Mouse (Mus musculus) neural tube, embryonic 11.5 days (tissue): Measurements from ENCODE around the gene Vwa2. TPM values are rescaled to one million over a fixed set of nuclear protein-coding genes. Genes with fewer than 3 reads are reported as not detected.

Experiments
- ATAC-seq: fragments of 200-750 bp; cut with Nextera tagmentation; 2 replicates; pipeline ENCODE4 v1.8.0; 2017; ENCODE audit warnings: moderate number of reproducible peaks, mild to moderate bottlenecking, moderate TSS enrichment, moderate library complexity; ENCODE audit not compliant: insufficient read depth, low FRiP score, low TSS enrichment
- DNase-seq: peaks from one replicate; pipeline ENCODE4 v3.0.0-alpha.2; 2015; ENCODE audit warnings: low spot score
- H3K27ac ChIP-seq: fragments of 300-500 bp; sonication (generic); 2 replicates; pipeline ENCODE4 v1.5.1; 2014; ENCODE audit warnings: low read depth, mild to moderate bottlenecking, low read length
- H3K27me3 ChIP-seq: fragments of 300-500 bp; sonication (generic); 2 replicates; pipeline ENCODE4 v1.6.1; 2014; ENCODE audit warnings: mild to moderate bottlenecking, low read length, mixed read lengths; ENCODE audit not compliant: control insufficient read depth, insufficient read depth
- H3K36me3 ChIP-seq: fragments of 300-500 bp; sonication (generic); 2 replicates; pipeline ENCODE4 v1.6.1; 2014; ENCODE audit warnings: mild to moderate bottlenecking, low read length, moderate library complexity, mixed read lengths; ENCODE audit not compliant: control insufficient read depth, insufficient read depth
- H3K4me1 ChIP-seq: fragments of 300-500 bp; sonication (generic); 2 replicates; pipeline ENCODE4 v1.6.1; 2014; ENCODE audit warnings: low read length, mixed read lengths; ENCODE audit not compliant: control insufficient read depth, insufficient read depth
- H3K4me2 ChIP-seq: fragments of 300-500 bp; sonication (generic); 2 replicates; pipeline ENCODE4 v1.6.1; 2014; ENCODE audit warnings: low read depth, mild to moderate bottlenecking, moderate library complexity
- H3K4me3 ChIP-seq: fragments of 300-500 bp; sonication (generic); 2 replicates; pipeline ENCODE4 v1.5.1; 2014; ENCODE audit warnings: low read depth, low read length
- H3K9ac ChIP-seq: fragments of 300-500 bp; sonication (generic); 2 replicates; pipeline ENCODE4 v1.6.1; 2014; ENCODE audit warnings: mild to moderate bottlenecking, low read length
- H3K9me3 ChIP-seq: fragments of 300-500 bp; sonication (generic); 2 replicates; pipeline ENCODE4 v1.6.1; 2016; ENCODE audit warnings: low read length; ENCODE audit not compliant: control insufficient read depth
- WGBS: fragments of 180-500 bp; shearing (Covaris S2); extraction: QIAGEN DNeasy Blood & Tissue Kit; methylation state at CpG from one replicate; pipeline ENCODE4 v1.1.7; 2014; 5-methylcytosine and 5-hydroxymethylcytosine counted together
- polyA plus RNA-seq: library from polyadenylated mRNA; unstranded; fragments of >200 nt; fragmentation: Nextera tagmentation; extraction: Ambion mirVana; gene quantifications from 2 replicates; pipeline ENCODE4 v1.2.1, GENCODE M21; 2014

Vwa2 gene
- polyA plus RNA-seq, 1 experiment from 2014 or later, result 0.62 TPM

- no peaks in the 10 kb centered on the region; the same call in 1 of the 2 replicates for H3K4me1 ChIP-seq
- no peak overlapping the region for H3K9ac ChIP-seq
- no peaks in the 10 kb centered on the region for H3K36me3 ChIP-seq
- H3K9me3 ChIP-seq, result no peaks in the 10 kb centered on the region
- DNase-seq, result no peak
- H3K27ac ChIP-seq, result no peak overlapping the region
- no peak overlapping the region for H3K4me3 ChIP-seq
- H3K27me3 ChIP-seq, result no peaks in the 10 kb centered on the region
- no peak for ATAC-seq
- no peak overlapping the region for H3K4me2 ChIP-seq
Measured at GRCm38 (mm10) chr19:56852590-56852989, 21.5 kb upstream of the Vwa2 start.

- WGBS, result 54% methylated on average over 5 of the region's 5 CpGs
- no peak overlapping the region for H3K4me3 ChIP-seq
- H3K27ac ChIP-seq, result no peak overlapping the region
- no peak overlapping the region for H3K4me2 ChIP-seq
- H3K36me3 ChIP-seq, result no peaks in the 10 kb centered on the region
- H3K4me1 ChIP-seq, result no peaks in the 10 kb centered on the region; the same call in 1 of the 2 replicates
- ATAC-seq, result no peak
- H3K27me3 ChIP-seq, result no peaks in the 10 kb centered on the region
- no peak for DNase-seq
- H3K9me3 ChIP-seq, result no peaks in the 10 kb centered on the region
- H3K9ac ChIP-seq, result no peak overlapping the region
Measured at GRCm38 (mm10) chr19:56856455-56856854, 17.6 kb upstream of the Vwa2 start.

GRCm38 (mm10) chr19:56867701-56868100, 6.3 kb upstream of the Vwa2 start:
- no peaks in the 10 kb centered on the region for H3K36me3 ChIP-seq
- DNase-seq (no peak), ATAC-seq (no peak)
- H3K9ac ChIP-seq, result no peak overlapping the region
- 72% methylated on average over 4 of the region's 4 CpGs for WGBS
- no peaks in the 10 kb centered on the region for H3K9me3 ChIP-seq
- H3K4me1 ChIP-seq, result no peaks in the 10 kb centered on the region
- H3K4me2 ChIP-seq, result no peak overlapping the region
- no peak overlapping the region for H3K4me3 ChIP-seq
- H3K27ac ChIP-seq, result no peak overlapping the region
- H3K27me3 ChIP-seq, result 0 out of 2 replicates have a peak, but pooled peaks cover 3% of the 10 kb centered on the region

GRCm38 (mm10) chr19:56874601-56875315, 709 bp downstream of the Vwa2 start:
- Histone ChIP-seq H3K4me3 (peak overlapping the region; percentile 44), H3K27ac (no peak overlapping the region)

GRCm38 (mm10) chr19:56877364-56877763, 3.3 kb downstream of the Vwa2 start:
- no peak overlapping the region for H3K27ac ChIP-seq
- peaks cover 5% of the 10 kb centered on the region; the same call in 1 of the 2 replicates for H3K4me1 ChIP-seq
- no peaks in the 10 kb centered on the region for H3K9me3 ChIP-seq
- no peak overlapping the region for H3K9ac ChIP-seq
- WGBS, result 80% methylated on average over 6 of the region's 6 CpGs
- H3K27me3 ChIP-seq, result peaks cover 32% of the 10 kb centered on the region
- ATAC-seq, result no peak
- no peak overlapping the region for H3K4me2 ChIP-seq
- DNase-seq, result no peak
- no peaks in the 10 kb centered on the region for H3K36me3 ChIP-seq
- no peak overlapping the region for H3K4me3 ChIP-seq

More at GRCm38 (mm10) chr19:56874601-56875315, 709 bp downstream of the Vwa2 start:
- H3K36me3 ChIP-seq, result no peaks in the 10 kb centered on the region
- no peak for ATAC-seq
- WGBS, result 10% methylated on average over 30 of the region's 30 CpGs
- DNase-seq, result peak; percentile 39
- peak overlapping the region; percentile 27 for H3K9ac ChIP-seq
- peaks cover 35% of the 10 kb centered on the region for H3K27me3 ChIP-seq
- H3K4me2 ChIP-seq, result peak overlapping the region; percentile 93
- H3K9me3 ChIP-seq, result no peaks in the 10 kb centered on the region
- H3K4me1 ChIP-seq, result peaks cover 5% of the 10 kb centered on the region; the same call in 1 of the 2 replicates

GRCm38 (mm10) chr19:56887879-56888278, 13.8 kb downstream of the Vwa2 start:
- no peak overlapping the region for H3K4me3 ChIP-seq
- H3K9ac ChIP-seq, result no peak overlapping the region
- H3K27ac ChIP-seq, result no peak overlapping the region
- WGBS, result 87% methylated on average over 10 of the region's 10 CpGs
- ATAC-seq (no peak), DNase-seq (no peak)
- H3K4me1 ChIP-seq, result no peaks in the 10 kb centered on the region
- no peaks in the 10 kb centered on the region for H3K27me3 ChIP-seq
- no peaks in the 10 kb centered on the region for H3K36me3 ChIP-seq
- H3K4me2 ChIP-seq, result no peak overlapping the region
- no peaks in the 10 kb centered on the region for H3K9me3 ChIP-seq

GRCm38 (mm10) chr19:56888654-56889053, 14.6 kb downstream of the Vwa2 start:
- no peaks in the 10 kb centered on the region for H3K36me3 ChIP-seq
- 82% methylated on average over 5 of the region's 5 CpGs for WGBS
- no peaks in the 10 kb centered on the region for H3K9me3 ChIP-seq
- no peak overlapping the region for H3K9ac ChIP-seq
- DNase-seq, result no peak
- H3K27me3 ChIP-seq, result no peaks in the 10 kb centered on the region
- H3K27ac ChIP-seq, result no peak overlapping the region
- H3K4me2 ChIP-seq, result no peak overlapping the region
- no peak for ATAC-seq
- no peak overlapping the region for H3K4me3 ChIP-seq
- no peaks in the 10 kb centered on the region for H3K4me1 ChIP-seq

GRCm38 (mm10) chr19:56891438-56891837, 17.4 kb downstream of the Vwa2 start:
- DNase-seq, result no peak
- H3K4me3 ChIP-seq, result no peak overlapping the region
- H3K4me2 ChIP-seq, result no peak overlapping the region

GRCm38 (mm10) chr19:56892586-56892985, 18.5 kb downstream of the Vwa2 start:
- H3K4me2 ChIP-seq, result no peak overlapping the region
- no peaks in the 10 kb centered on the region for H3K27me3 ChIP-seq
- no peaks in the 10 kb centered on the region for H3K36me3 ChIP-seq
- H3K9ac ChIP-seq, result no peak overlapping the region
- H3K4me3 ChIP-seq, result no peak overlapping the region
- H3K27ac ChIP-seq, result no peak overlapping the region
- no peak for ATAC-seq
- no peaks in the 10 kb centered on the region for H3K4me1 ChIP-seq
- H3K9me3 ChIP-seq, result no peaks in the 10 kb centered on the region
- 56% methylated on average over 5 of the region's 5 CpGs for WGBS
- DNase-seq, result no peak

More at GRCm38 (mm10) chr19:56891438-56891837, 17.4 kb downstream of the Vwa2 start:
- H3K4me1 ChIP-seq, result no peaks in the 10 kb centered on the region
- no peak overlapping the region for H3K27ac ChIP-seq
- no peaks in the 10 kb centered on the region for H3K27me3 ChIP-seq
- no peaks in the 10 kb centered on the region for H3K9me3 ChIP-seq
- no peak overlapping the region for H3K9ac ChIP-seq
- no peaks in the 10 kb centered on the region for H3K36me3 ChIP-seq
- WGBS, result 47% methylated on average over 2 of the region's 2 CpGs
- ATAC-seq, result no peak
